Mouse (Mus musculus): Measurements from ENCODE around the gene Kcnj9.
A peak's percentile ranks its signal among the peaks of the same experiment; 100 is the strongest.

- TF ChIP-seq POLR2A (IDR thresholded peaks at IDR 0.05; ENCODE audit: low read depth, low read length) (no peak), CTCF (IDR thresholded peaks at IDR 0.05; ENCODE audit: extremely low read depth, insufficient read depth, insufficient read length, insufficient replicate concordance) (peak; percentile 66; the same call in 1 of the 2 replicates)
These were observed 3.2 kb downstream of the Kcnj9 start for GRCm38 (mm10) chr1:172325680-172326535.

Data from spleen, adult 2 months (tissue).